Mouse (Mus musculus) myocyte (in vitro differentiated cells): ENCODE measurements around the gene Clasp1. TPM values are rescaled to one million over a fixed set of nuclear protein-coding genes. Genes with fewer than 3 reads are reported as not detected.

Experiments used
- H3K27me3 ChIP-seq: one replicate; pipeline ENCODE4 v1.6.1; 2011; ENCODE audit not compliant: control insufficient read depth, insufficient read depth, insufficient read length
- H3K36me3 ChIP-seq: one replicate; pipeline ENCODE4 v1.6.1; 2011; ENCODE audit not compliant: control insufficient read depth, insufficient read depth
- H3K4me2 ChIP-seq: one replicate; pipeline ENCODE4 v1.6.1; 2011; ENCODE audit warnings: low read depth, control low read depth
- H3K4me3 ChIP-seq: one replicate; pipeline ENCODE4 v1.5.1; 2011; ENCODE audit warnings: mild to moderate bottlenecking, control low read depth, moderate library complexity
- H3K79me2 ChIP-seq: one replicate; pipeline ENCODE4 v1.6.1; 2011; ENCODE audit not compliant: control insufficient read depth, insufficient read depth
- H3ac ChIP-seq: one replicate; pipeline ENCODE4 v1.6.1; 2011; ENCODE audit not compliant: control insufficient read depth, insufficient read length
- CEBPB ChIP-seq: IDR thresholded peaks from 2 replicates; pipeline ENCODE4 v1.6.1; 2011; ENCODE audit warnings: mild to moderate bottlenecking, moderate library complexity; ENCODE audit not compliant: poor library complexity, insufficient read depth, severe bottlenecking
- E2F4 ChIP-seq: IDR thresholded peaks from one replicate; pipeline ENCODE4 v1.6.1; 2011; ENCODE audit warnings: mild to moderate bottlenecking, control low read depth, moderate library complexity; ENCODE audit not compliant: insufficient read depth
- MAX ChIP-seq: IDR thresholded peaks from one replicate; pipeline ENCODE4 v1.6.1; 2011; ENCODE audit warnings: low read depth, mild to moderate bottlenecking, control low read depth
- MYOD1 ChIP-seq, 3 experiments: IDR thresholded peaks; one replicate each; pipeline ENCODE4 v1.6.1; 2011; ENCODE audit warnings: control low read depth in 2 of 3, low read depth in 2 of 3, mild to moderate bottlenecking in 2 of 3, moderate library complexity in 1 of 3; ENCODE audit not compliant: insufficient read length in 2 of 3, control insufficient read depth in 1 of 3
- MYOG ChIP-seq, 3 experiments: IDR thresholded peaks; one replicate each; pipeline ENCODE4 v1.6.1; 2011; ENCODE audit warnings: control low read depth in 2 of 3, low read depth in 2 of 3, mild to moderate bottlenecking in 2 of 3; ENCODE audit not compliant: insufficient read length in 2 of 3, control insufficient read depth in 1 of 3, insufficient read depth in 1 of 3
- POLR2A ChIP-seq: IDR thresholded peaks from one replicate; pipeline ENCODE4 v1.6.1; 2011; ENCODE audit warnings: low read depth, mild to moderate bottlenecking, control low read depth, moderate library complexity; ENCODE audit not compliant: insufficient read length
- POLR2AphosphoS2 ChIP-seq: IDR thresholded peaks from one replicate; pipeline ENCODE4 v1.6.1; 2011; ENCODE audit warnings: low read depth, control low read depth; ENCODE audit not compliant: insufficient read length
- REST ChIP-seq: IDR thresholded peaks from one replicate; pipeline ENCODE4 v1.6.1; 2011; ENCODE audit warnings: mild to moderate bottlenecking, control low read depth, moderate library complexity; ENCODE audit not compliant: insufficient read depth, insufficient read length
- SRF ChIP-seq: IDR thresholded peaks from one replicate; pipeline ENCODE4 v1.6.1; 2011; ENCODE audit warnings: low read depth; ENCODE audit not compliant: control insufficient read depth, insufficient read length
- TCF12 ChIP-seq: IDR thresholded peaks from one replicate; pipeline ENCODE4 v1.6.1; 2011; ENCODE audit warnings: mild to moderate bottlenecking, control low read depth; ENCODE audit not compliant: poor library complexity, insufficient read depth, severe bottlenecking
- TCF3 ChIP-seq: IDR thresholded peaks from one replicate; pipeline ENCODE4 v1.6.1; 2011; ENCODE audit warnings: low read depth, control low read depth; ENCODE audit not compliant: insufficient read length
- USF1 ChIP-seq: IDR thresholded peaks from one replicate; pipeline ENCODE4 v1.6.1; 2011; ENCODE audit warnings: low read depth, mild to moderate bottlenecking, control low read depth, moderate library complexity
- polyA plus RNA-seq: library from polyadenylated mRNA; unstranded; fragments of >200 nt; fragmentation: generic; extraction: Trizol; gene quantifications from one replicate; pipeline ENCODE4 v1.2.1, GENCODE M21; 2012; ENCODE audit warnings: missing spikeins

Gene Clasp1
- polyA plus RNA-seq, 1 experiment, result 31.1 TPM

DNA sequence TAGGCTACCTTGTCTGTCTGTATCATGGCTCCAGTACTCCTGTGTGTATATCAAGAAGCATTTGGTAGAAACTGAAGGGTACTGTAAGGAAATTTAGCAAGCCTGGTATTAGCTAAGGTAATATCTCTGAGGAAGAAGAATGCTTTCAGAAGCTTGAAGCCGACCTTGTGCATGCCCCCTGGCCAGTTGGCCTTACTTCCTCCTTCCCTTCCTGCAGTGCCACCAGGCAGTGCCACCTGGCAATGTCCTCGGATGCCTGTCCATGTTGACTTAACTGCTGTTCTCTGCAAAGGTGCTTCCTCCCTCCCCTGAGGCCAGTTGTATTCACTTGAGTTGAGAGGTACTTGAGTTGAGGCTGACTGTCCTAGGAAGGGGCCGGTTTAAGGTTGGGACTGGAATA is 32.3 kb downstream of the Clasp1 start:
- TF ChIP-seq E2F4 (no peak), USF1 (no peak), MYOD1 (IDR thresholded peaks at IDR 0.05; ENCODE audit: control insufficient read depth in 1 of 3, insufficient read length in 2 of 3, low read depth in 2 of 3) (no peak), SRF (no peak), TCF12 (no peak), POLR2AphosphoS2 (no peak)
- H3K36me3 ChIP-seq, result peaks cover 22% of the 10 kb centered on the region
- no peaks in the 10 kb centered on the region for H3K27me3 ChIP-seq

DNA sequence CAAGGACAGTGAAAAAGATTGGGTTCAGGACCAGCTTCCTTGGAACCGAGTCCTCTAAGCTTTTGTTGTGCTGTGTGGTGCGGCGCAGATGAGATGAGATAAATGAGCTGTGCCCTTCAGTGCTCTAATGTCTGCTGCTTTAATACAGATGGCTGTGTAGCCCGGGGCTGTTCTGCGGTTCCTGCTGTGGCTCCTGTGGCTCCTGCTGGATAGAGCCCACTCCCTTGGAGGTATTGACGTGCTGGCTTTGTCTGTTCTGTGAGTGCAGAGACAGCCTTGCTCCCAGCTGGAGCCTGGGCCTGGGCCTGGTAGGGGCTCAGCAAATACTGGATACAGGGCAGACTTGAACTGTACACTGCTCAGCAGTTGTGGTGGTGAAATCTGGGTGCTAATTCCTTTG is 34.0 kb downstream of the Clasp1 start:
- Histone ChIP-seq H3K79me2 (peaks cover 80% of the 10 kb centered on the region), H3K4me3 (no peak overlapping the region), H3K36me3 (peaks cover 23% of the 10 kb centered on the region), H3ac (no peak overlapping the region), H3K4me2 (no peak overlapping the region), H3K27me3 (no peaks in the 10 kb centered on the region)
- no peak for TF ChIP-seq POLR2AphosphoS2
- TF ChIP-seq USF1, result no peak
- no peak for TF ChIP-seq TCF12
- TF ChIP-seq REST, result no peak
- no peak for TF ChIP-seq CEBPB
- TF ChIP-seq MAX, result no peak
- TF ChIP-seq TCF3, result no peak
- no peak for TF ChIP-seq MYOD1 (IDR thresholded peaks at IDR 0.05; ENCODE audit: control insufficient read depth in 1 of 3, insufficient read length in 2 of 3, low read depth in 2 of 3)
- no peak for TF ChIP-seq MYOG (IDR thresholded peaks at IDR 0.05; ENCODE audit: control insufficient read depth in 1 of 3, insufficient read depth in 1 of 3, insufficient read length in 2 of 3, low read depth in 2 of 3)
- no peak for TF ChIP-seq E2F4
- TF ChIP-seq SRF, result no peak
- TF ChIP-seq POLR2A, result no peak

More for the DNA sequence above, 32.3 kb downstream of the Clasp1 start:
- Histone ChIP-seq H3ac (no peak overlapping the region), H3K4me3 (no peak overlapping the region), H3K4me2 (peak overlapping the region; percentile 32), H3K79me2 (peaks cover 87% of the 10 kb centered on the region)

DNA sequence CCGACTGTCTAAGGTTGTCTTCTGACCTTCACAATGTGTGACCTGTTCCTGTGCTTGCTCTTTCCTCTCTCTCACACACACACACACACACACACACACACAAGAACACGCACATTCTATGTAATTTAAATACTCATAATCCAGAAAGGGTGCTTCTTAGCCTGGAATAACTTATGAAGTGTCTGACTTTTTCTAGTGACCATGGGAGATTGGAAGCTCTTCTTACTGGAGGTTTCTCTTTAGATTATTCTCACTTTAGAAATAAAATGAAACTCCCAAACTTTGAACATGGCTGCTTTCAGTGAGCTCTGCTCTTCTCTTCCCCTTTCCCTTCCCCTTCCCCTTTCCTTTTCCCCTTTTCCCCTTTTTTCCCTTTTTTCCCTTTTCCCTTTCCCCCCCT is 37.1 kb downstream of the Clasp1 start:
- no peak overlapping the region for H3K4me3 ChIP-seq
- peaks cover 87% of the 10 kb centered on the region for H3K79me2 ChIP-seq
- H3K4me2 ChIP-seq, result no peak overlapping the region
- H3ac ChIP-seq, result no peak overlapping the region
- no peaks in the 10 kb centered on the region for H3K27me3 ChIP-seq
- TF ChIP-seq TCF3 (no peak), E2F4 (no peak), USF1 (no peak), TCF12 (no peak), SRF (no peak)
- peaks cover 29% of the 10 kb centered on the region for H3K36me3 ChIP-seq

DNA sequence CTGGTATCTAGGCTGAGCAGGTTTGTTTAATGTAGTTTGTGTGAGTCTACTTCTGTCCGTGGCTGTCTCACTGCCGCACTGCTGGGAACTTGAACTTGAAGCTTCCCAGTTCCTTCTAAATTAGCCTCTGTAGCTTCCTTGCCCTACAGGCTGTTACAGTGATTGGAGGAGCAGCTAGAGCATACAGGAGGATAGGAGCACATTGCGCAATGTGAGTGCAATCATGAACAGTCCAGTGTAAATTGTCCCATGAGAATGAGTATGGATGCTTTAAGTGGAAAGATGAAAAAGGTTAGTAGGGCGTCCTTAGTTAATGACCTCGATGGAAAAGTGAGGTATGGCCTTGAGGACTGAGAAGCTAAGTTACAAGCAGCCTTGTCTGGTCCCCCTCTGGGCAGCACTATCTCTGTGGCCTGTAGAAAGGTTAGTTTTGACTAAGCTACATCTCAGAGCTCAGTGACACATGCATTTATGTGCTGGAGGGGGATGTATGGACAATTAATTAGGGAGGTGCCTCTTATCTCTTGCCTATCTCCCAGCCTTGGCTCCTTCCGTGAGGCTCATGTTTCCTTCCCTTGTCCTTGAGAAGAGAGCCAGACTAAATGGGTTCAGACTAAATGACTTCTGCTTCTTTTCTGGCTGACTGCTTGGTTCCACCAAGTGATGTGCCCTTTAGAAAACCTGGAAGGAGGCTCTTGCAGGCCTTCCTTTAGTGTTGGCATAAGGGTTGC is 39.7 kb downstream of the Clasp1 start:
- Histone ChIP-seq H3K4me3 (no peak overlapping the region), H3K4me2 (no peak overlapping the region), H3K36me3 (peaks cover 22% of the 10 kb centered on the region), H3K27me3 (no peaks in the 10 kb centered on the region), H3ac (no peak overlapping the region), H3K79me2 (peaks cover 88% of the 10 kb centered on the region)
- TF ChIP-seq CEBPB (peak; percentile 96), USF1 (no peak)

DNA sequence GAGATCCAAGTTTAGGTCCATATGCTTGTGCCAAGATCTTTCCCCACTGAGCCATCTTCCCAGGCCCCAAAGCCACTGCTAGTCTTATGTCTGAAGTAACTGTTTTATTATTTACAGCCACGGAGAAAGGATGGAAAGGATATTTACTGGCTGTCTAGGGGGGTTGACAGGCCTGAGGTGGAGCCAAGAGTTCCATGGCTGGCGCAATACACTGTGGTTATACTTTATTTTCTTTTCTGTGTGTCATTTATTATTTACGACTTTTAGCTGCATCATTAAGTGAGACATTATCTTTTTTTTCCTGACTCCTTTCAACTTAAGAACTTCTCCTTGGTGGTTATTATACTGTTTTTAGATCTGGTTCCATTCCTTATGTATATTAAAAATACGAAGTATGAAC is 42.7 kb downstream of the Clasp1 start:
- TF ChIP-seq CEBPB (peak; percentile 64), MAX (no peak)
- H3K36me3 ChIP-seq, result peaks cover 14% of the 10 kb centered on the region
- H3K27me3 ChIP-seq, result no peaks in the 10 kb centered on the region
- H3ac ChIP-seq, result no peak overlapping the region
- no peak overlapping the region for H3K4me2 ChIP-seq
- H3K79me2 ChIP-seq, result peaks cover 93% of the 10 kb centered on the region
- no peak overlapping the region for H3K4me3 ChIP-seq

DNA sequence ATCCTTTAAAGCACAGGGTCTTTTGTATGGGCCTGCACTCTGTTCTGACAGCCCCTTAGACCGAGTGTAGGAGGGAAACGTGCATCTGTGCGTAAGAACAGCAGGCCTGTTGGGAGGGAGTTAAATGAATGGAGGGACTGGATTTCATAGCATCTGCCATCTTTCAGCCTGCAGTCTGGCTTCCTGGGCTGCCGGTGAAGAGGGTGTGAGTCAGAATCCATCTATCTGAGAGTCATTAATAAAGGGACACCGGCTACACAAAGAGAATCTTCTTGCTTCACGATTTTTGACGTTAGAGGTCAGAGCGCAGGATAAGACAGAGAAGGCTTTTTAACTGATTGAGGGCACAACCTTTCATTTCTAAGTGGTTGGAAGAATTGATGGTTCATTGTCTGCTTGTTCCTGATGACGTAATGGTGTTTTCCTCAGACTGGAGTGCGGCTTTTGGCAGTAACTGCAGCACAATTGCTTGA is 46.2 kb downstream of the Clasp1 start:
- Histone ChIP-seq H3K36me3 (peaks cover 7% of the 10 kb centered on the region), H3K4me3 (no peak overlapping the region), H3K79me2 (peaks cover 85% of the 10 kb centered on the region), H3ac (no peak overlapping the region), H3K4me2 (no peak overlapping the region), H3K27me3 (no peaks in the 10 kb centered on the region)
- TF ChIP-seq POLR2A, result no peak
- TF ChIP-seq SRF, result no peak
- TF ChIP-seq TCF3, result no peak
- TF ChIP-seq REST, result no peak
- no peak for TF ChIP-seq MAX
- no peak for TF ChIP-seq MYOG (IDR thresholded peaks at IDR 0.05; ENCODE audit: control insufficient read depth in 1 of 3, insufficient read depth in 1 of 3, insufficient read length in 2 of 3, low read depth in 2 of 3)
- no peak for TF ChIP-seq MYOD1 (IDR thresholded peaks at IDR 0.05; ENCODE audit: control insufficient read depth in 1 of 3, insufficient read length in 2 of 3, low read depth in 2 of 3)
- no peak for TF ChIP-seq CEBPB
